Mouse (Mus musculus): Measurements from ENCODE around the gene Antxr1. TPM values are rescaled to one million over a fixed set of nuclear protein-coding genes. Genes with fewer than 3 reads are reported as not detected.

Gene Antxr1
- total and polyA plus RNA-seq, 3 experiments = 4.8 to 8.5 (median 6.5) TPM

GRCm38 (mm10) chr6:87219061-87219992 lies 116.3 kb downstream of the Antxr1 start:
- TF ChIP-seq CTCF (IDR thresholded peaks at IDR 0.05) = no peak
- no peak for TF ChIP-seq EP300 (IDR thresholded peaks at IDR 0.05; ENCODE audit: insufficient read depth, low read depth, low read length)
- no peak for TF ChIP-seq POLR2A (IDR thresholded peaks at IDR 0.05; ENCODE audit: insufficient read depth, low read depth, low read length)
- DNase-seq = no peak
- WGBS = 64% methylated on average over 13 of the region's 13 CpGs

GRCm38 (mm10) chr6:87216114-87216591 lies 119.5 kb downstream of the Antxr1 start:
- 50% methylated on average over 2 of the region's 2 CpGs for WGBS
- Histone ChIP-seq H3K27ac (peak overlapping the region; percentile 7; the same call in 1 of the 2 replicates), H3K79me2 (replicated peaks; ENCODE audit: control insufficient read depth, insufficient read depth, low read length) (no peaks in the 10 kb centered on the region), H3K9ac (ENCODE audit: low read depth, low read length) (no peak overlapping the region), H3K36me3 (ENCODE audit: control insufficient read depth, insufficient read depth, low read length) (no peaks in the 10 kb centered on the region), H3K4me1 (ENCODE audit: control insufficient read depth, insufficient read depth, low read length) (no peaks in the 10 kb centered on the region), H3K4me3 (no peak overlapping the region), H3K27me3 (ENCODE audit: control insufficient read depth, insufficient read depth, low read length) (no peaks in the 10 kb centered on the region)
- TF ChIP-seq POLR2A (IDR thresholded peaks at IDR 0.05; ENCODE audit: insufficient read depth, low read depth, low read length) (no peak), CTCF (IDR thresholded peaks at IDR 0.05) (no peak), EP300 (IDR thresholded peaks at IDR 0.05; ENCODE audit: insufficient read depth, low read depth, low read length) (no peak)
- intact Hi-C loops (cut with DNase I) = no loop called here
- DNase-seq = peak; percentile 52 to 55

More at GRCm38 (mm10) chr6:87219061-87219992, 116.3 kb downstream of the Antxr1 start:
- no peak overlapping the region for H3K4me3 ChIP-seq
- H3K27me3 ChIP-seq (ENCODE audit: control insufficient read depth, insufficient read depth, low read length) = no peaks in the 10 kb centered on the region
- intact Hi-C loops (cut with DNase I) = no loop called here
- H3K9ac ChIP-seq (ENCODE audit: low read depth, low read length) = no peak overlapping the region
- no peak overlapping the region for H3K27ac ChIP-seq
- H3K79me2 ChIP-seq (replicated peaks; ENCODE audit: control insufficient read depth, insufficient read depth, low read length) = no peaks in the 10 kb centered on the region
- no peaks in the 10 kb centered on the region for H3K36me3 ChIP-seq (ENCODE audit: control insufficient read depth, insufficient read depth, low read length)
- no peaks in the 10 kb centered on the region for H3K4me1 ChIP-seq (ENCODE audit: control insufficient read depth, insufficient read depth, low read length)

- no peaks in the 10 kb centered on the region for H3K27me3 ChIP-seq (ENCODE audit: control insufficient read depth, insufficient read depth, low read length)
- no peak overlapping the region for H3K9ac ChIP-seq (ENCODE audit: low read depth, low read length)
- no peaks in the 10 kb centered on the region for H3K36me3 ChIP-seq (ENCODE audit: control insufficient read depth, insufficient read depth, low read length)
- TF ChIP-seq POLR2A (IDR thresholded peaks at IDR 0.05; ENCODE audit: insufficient read depth, low read depth, low read length) = no peak
- TF ChIP-seq EP300 (IDR thresholded peaks at IDR 0.05; ENCODE audit: insufficient read depth, low read depth, low read length) = no peak
- no peaks in the 10 kb centered on the region for H3K79me2 ChIP-seq (replicated peaks; ENCODE audit: control insufficient read depth, insufficient read depth, low read length)
- no peak overlapping the region for H3K4me3 ChIP-seq
- WGBS = 58% methylated on average over 7 of the region's 7 CpGs
- peak; percentile 50 to 52 for DNase-seq
- H3K27ac ChIP-seq = no peak overlapping the region
- no peaks in the 10 kb centered on the region for H3K4me1 ChIP-seq (ENCODE audit: control insufficient read depth, insufficient read depth, low read length)
- intact Hi-C loops (cut with DNase I) = loop anchor here (5.0 kb wide), 1 partner anchor 111 kb away; the partner anchor contains the start of gene D6Ertd527e
These were observed 122.4 kb downstream of the Antxr1 start for GRCm38 (mm10) chr6:87213262-87213661.

- 87% methylated on average over 3 of the region's 3 CpGs for WGBS
- Histone ChIP-seq H3K9ac (ENCODE audit: low read depth, low read length) (no peak overlapping the region), H3K4me1 (ENCODE audit: control insufficient read depth, insufficient read depth, low read length) (peaks cover 2% of the 10 kb centered on the region), H3K27me3 (ENCODE audit: control insufficient read depth, insufficient read depth, low read length) (no peaks in the 10 kb centered on the region), H3K79me2 (replicated peaks; ENCODE audit: control insufficient read depth, insufficient read depth, low read length) (no peaks in the 10 kb centered on the region), H3K36me3 (ENCODE audit: control insufficient read depth, insufficient read depth, low read length) (no peaks in the 10 kb centered on the region), H3K4me3 (no peak overlapping the region), H3K27ac (no peak overlapping the region)
- TF ChIP-seq EP300 (IDR thresholded peaks at IDR 0.05; ENCODE audit: insufficient read depth, low read depth, low read length) (no peak), CTCF (IDR thresholded peaks at IDR 0.05) (no peak), POLR2A (IDR thresholded peaks at IDR 0.05; ENCODE audit: insufficient read depth, low read depth, low read length) (no peak)
- intact Hi-C loops (cut with DNase I) = loop anchor here (5.0 kb wide), 1 partner anchor 109 kb away; the partner anchor contains the start of gene D6Ertd527e
- DNase-seq = no peak
These were observed 124.1 kb downstream of the Antxr1 start for GRCm38 (mm10) chr6:87211551-87211950.

DNA sequence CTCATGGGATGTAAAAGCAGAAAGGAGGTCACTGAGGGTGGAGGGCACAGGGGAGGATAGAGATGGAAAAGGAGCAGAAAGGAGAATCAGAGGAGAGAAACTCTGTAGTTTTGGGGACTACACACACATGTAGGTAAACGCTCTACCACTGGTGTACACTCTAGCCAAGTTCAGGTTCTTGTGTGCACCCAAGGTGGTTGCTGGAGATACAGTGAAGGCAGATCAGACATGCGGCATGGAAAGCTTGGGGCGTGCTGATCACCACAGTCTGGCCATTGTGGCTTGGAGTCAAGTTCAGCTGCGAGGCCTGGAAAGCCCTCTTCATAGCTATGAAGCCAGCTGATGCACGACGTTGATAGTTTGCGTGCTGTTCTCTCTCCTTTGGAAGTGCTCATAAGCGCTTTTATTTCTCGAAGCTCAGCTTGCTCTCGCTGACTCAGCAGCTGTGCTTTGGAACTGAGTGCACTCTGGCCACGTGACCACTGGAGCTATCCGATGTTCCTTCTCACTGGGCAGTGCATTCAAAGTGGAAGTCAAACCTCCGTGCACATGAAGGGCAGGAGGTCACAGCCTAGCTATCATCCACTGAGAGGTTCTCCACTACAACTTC lies 128.1 kb downstream of the Antxr1 start:
- H3K27ac ChIP-seq = no peak overlapping the region
- peaks cover 2% of the 10 kb centered on the region for H3K4me1 ChIP-seq (ENCODE audit: control insufficient read depth, insufficient read depth, low read length)
- 44% methylated on average over 13 of the region's 13 CpGs for WGBS
- H3K79me2 ChIP-seq (replicated peaks; ENCODE audit: control insufficient read depth, insufficient read depth, low read length) = no peaks in the 10 kb centered on the region
- no peaks in the 10 kb centered on the region for H3K27me3 ChIP-seq (ENCODE audit: control insufficient read depth, insufficient read depth, low read length)
- TF ChIP-seq POLR2A (IDR thresholded peaks at IDR 0.05; ENCODE audit: insufficient read depth, low read depth, low read length) (no peak), CTCF (IDR thresholded peaks at IDR 0.05) (no peak), EP300 (IDR thresholded peaks at IDR 0.05; ENCODE audit: insufficient read depth, low read depth, low read length) (no peak)
- intact Hi-C loops (cut with DNase I) = loop anchor here (5.0 kb wide), 1 partner anchor 55 kb away; no protein-coding TSS in a partner anchor
- no peak overlapping the region for H3K4me3 ChIP-seq
- H3K9ac ChIP-seq (ENCODE audit: low read depth, low read length) = no peak overlapping the region
- no peaks in the 10 kb centered on the region for H3K36me3 ChIP-seq (ENCODE audit: control insufficient read depth, insufficient read depth, low read length)
- DNase-seq = peak; percentile 60 to 74
